Mouse (Mus musculus) G1E (cell line): ENCODE measurements around the gene Rabif.

Source experiments
- CTCF ChIP-seq: IDR thresholded peaks from 2 replicates; pipeline ENCODE4 v1.5.1; 2012; ENCODE audit warnings: low read depth, low read length, inconsistent platforms, mixed read lengths
- GATA1 ChIP-seq: IDR thresholded peaks from 2 replicates; pipeline ENCODE4 v1.6.1; 2012; ENCODE audit warnings: borderline replicate concordance, low read length, inconsistent platforms, mixed read lengths
- GATA2 ChIP-seq: IDR thresholded peaks from 2 replicates; pipeline ENCODE4 v1.6.1; 2012; ENCODE audit warnings: low read depth, low read length, inconsistent platforms, borderline replicate concordance
- POLR2AphosphoS5 ChIP-seq: IDR thresholded peaks from 2 replicates; pipeline ENCODE4 v1.6.1; 2012; ENCODE audit warnings: low read depth, low read length, inconsistent platforms; ENCODE audit not compliant: insufficient replicate concordance
- TAL1 ChIP-seq: conservative IDR thresholded peaks from 2 replicates; pipeline ENCODE4 v1.6.1; 2012; ENCODE audit warnings: low read depth, low read length, inconsistent platforms, mixed read lengths

- TF ChIP-seq CTCF (no peak), TAL1 (no peak), POLR2AphosphoS5 (no peak), GATA2 (no peak), GATA1 (no peak)
Measured at GRCm38 (mm10) chr1:134484623-134485022, 9.8 kb upstream of the Rabif start.
